Mouse (Mus musculus) right cerebral cortex, postnatal 36 days (tissue): Measurements from ENCODE around the gene Bex1.

Experiments
- DNase-seq, 2 experiments: peaks; one replicate each; pipeline ENCODE4 v3.0.0; 2022; ENCODE audit warnings: low spot score in 2 of 2, mixed read lengths in 1 of 2

Bex1 gene

GRCm38 (mm10) chrX:136172118-136172551 is 43.2 kb downstream of the Bex1 start, which contains the start of gene Tceal8:
Tceal8 (minus strand) TSS chrX:136172342.
- peak; percentile 68 to 81 for DNase-seq

DNA sequence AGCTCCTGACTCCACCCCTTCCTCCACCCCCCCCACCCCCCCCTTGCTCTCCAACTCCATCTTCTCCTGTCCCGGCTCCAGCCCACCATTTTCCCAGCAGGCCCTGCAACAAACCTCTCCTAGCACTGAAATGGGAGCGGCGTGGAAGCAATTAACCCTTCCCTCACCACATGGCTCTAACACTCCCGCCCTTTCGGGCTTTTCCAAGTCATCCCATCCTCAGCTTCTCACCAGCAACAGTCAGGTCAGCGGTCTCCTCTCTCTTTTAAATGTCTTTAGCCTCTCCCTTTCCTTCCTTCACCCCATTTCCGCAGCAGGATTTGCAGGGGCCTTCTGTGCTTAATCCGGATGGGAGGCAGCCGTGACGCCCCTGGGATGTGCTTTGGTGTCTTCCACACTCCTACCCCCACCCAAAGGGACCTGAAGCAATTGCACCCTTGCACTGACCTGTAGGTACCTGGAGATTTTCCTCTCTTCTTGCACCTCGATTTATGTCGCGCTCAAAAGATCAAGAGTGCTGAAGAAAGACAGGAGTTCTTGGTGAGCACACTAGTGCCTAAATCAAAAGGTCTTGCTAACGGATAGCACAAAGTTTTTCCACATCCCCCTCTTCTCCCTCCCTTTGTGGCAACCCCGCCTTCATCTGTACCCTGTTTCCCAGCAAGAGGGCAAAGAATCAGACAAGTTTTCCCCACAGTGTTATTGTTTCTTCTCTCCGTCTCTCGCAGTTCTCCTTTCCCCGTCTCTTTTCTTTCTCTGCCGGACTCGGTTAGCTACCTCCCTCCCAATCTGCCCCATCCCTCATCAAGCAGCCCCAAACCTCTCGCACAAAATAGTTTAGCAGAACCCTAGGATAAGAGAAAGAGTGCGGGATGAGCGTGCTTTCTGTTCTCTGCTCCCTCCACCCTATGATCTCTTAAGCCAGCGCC is 43.9 kb downstream of the Bex1 start:
- peak; percentile 42 to 44 for DNase-seq

DNA sequence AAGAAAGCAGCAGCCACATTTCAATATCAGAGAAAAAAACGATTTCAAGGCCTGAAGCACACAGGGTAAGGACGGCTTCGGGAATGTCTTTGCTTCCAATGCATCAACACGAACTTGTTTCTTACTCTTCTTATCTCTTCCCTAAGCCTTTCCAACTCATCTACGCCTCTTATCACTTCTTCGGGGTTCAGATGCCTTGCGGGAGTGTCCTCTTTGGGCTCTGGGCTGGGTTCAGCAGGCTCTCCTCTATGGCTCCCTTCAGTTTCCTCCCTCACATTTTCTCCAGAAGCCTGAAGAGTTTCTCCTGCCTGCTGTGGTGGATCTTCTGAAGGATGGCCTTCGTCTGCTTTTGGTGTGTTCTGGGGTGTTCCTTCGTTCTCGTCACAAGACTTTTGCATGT is 44.7 kb downstream of the Bex1 start:
- no peak for DNase-seq
